Mouse (Mus musculus): ENCODE results near the gene Chd6. TPM values are rescaled to one million over a fixed set of nuclear protein-coding genes. Genes with fewer than 3 reads are reported as not detected.

Chd6 gene
- 37.7 and 42.1 TPM in 2 replicates for polyA plus RNA-seq (2016; fragmentation: Nextera tagmentation; extraction: Ambion mirVana)

GRCm38 (mm10) chr2:161108933-161109371 is at the start of gene Chd6:
Gene Chd6 (minus strand): TSS chr2:161109075.
- H3K4me3 ChIP-seq = peak within 1 kb of the TSS; percentile 98
- H3K27me3 ChIP-seq (replicated peaks) = no peaks in the 10 kb centered on the region
- H3K9ac ChIP-seq = peak within 1 kb of the TSS; percentile 97
- ATAC-seq (ENCODE audit: low FRiP score, low read depth) = peak; percentile 99
- H3K4me1 ChIP-seq = peaks cover 19% of the 10 kb centered on the region
- H3K4me2 ChIP-seq (replicated peaks) = peak within 1 kb of the TSS; percentile 73
- H3K9me3 ChIP-seq = no peaks in the 10 kb centered on the region
- 1% methylated on average over 27 of the region's 27 CpGs for WGBS
- H3K27ac ChIP-seq = peak within 1 kb of the TSS; percentile 96
- H3K36me3 ChIP-seq = no peaks in the 10 kb centered on the region

- Histone ChIP-seq H3K36me3 (no peaks in the 10 kb centered on the region), H3K9ac (no peak overlapping the region), H3K4me1 (peaks cover 8% of the 10 kb centered on the region), H3K4me2 (replicated peaks) (no peak overlapping the region), H3K27ac (no peak overlapping the region), H3K9me3 (no peaks in the 10 kb centered on the region), H3K27me3 (replicated peaks) (no peaks in the 10 kb centered on the region), H3K4me3 (no peak overlapping the region)
- 0 out of 2 replicates have a peak, but pooled peaks have one; percentile 33 for ATAC-seq (ENCODE audit: low FRiP score, low read depth)
- WGBS = 53% methylated on average over 7 of the region's 7 CpGs
Observed at GRCm38 (mm10) chr2:161150004-161150842, 41.3 kb upstream of the Chd6 start.

- no peak overlapping the region for H3K4me3 ChIP-seq
- H3K27me3 ChIP-seq (replicated peaks) = no peaks in the 10 kb centered on the region
- no peaks in the 10 kb centered on the region for H3K9me3 ChIP-seq
- no peak overlapping the region for H3K9ac ChIP-seq
- ATAC-seq (ENCODE audit: low FRiP score, low read depth) = 0 out of 2 replicates have a peak, but pooled peaks have one; percentile 13
- no peaks in the 10 kb centered on the region for H3K36me3 ChIP-seq
- H3K4me1 ChIP-seq = peaks cover 8% of the 10 kb centered on the region
- no peak overlapping the region for H3K4me2 ChIP-seq (replicated peaks)
- WGBS = 47% methylated on average over 3 of the region's 3 CpGs
- H3K27ac ChIP-seq = no peak overlapping the region
Observed at GRCm38 (mm10) chr2:161148428-161149020, 39.6 kb upstream of the Chd6 start.

GRCm38 (mm10) chr2:161147656-161148427 is 39.0 kb upstream of the Chd6 start:
- Histone ChIP-seq H3K9ac (no peak overlapping the region), H3K4me3 (no peak overlapping the region), H3K27ac (0 out of 2 replicates have a peak overlapping the region, but pooled peaks have one; percentile 7), H3K36me3 (no peaks in the 10 kb centered on the region), H3K4me1 (peaks cover 8% of the 10 kb centered on the region), H3K4me2 (replicated peaks) (no peak overlapping the region), H3K9me3 (no peaks in the 10 kb centered on the region), H3K27me3 (replicated peaks) (no peaks in the 10 kb centered on the region)
- ATAC-seq (ENCODE audit: low FRiP score, low read depth) = peak; percentile 81; the same call in 1 of the 2 replicates
- 49% methylated on average over 4 of the region's 4 CpGs for WGBS

- no peak overlapping the region for H3K4me2 ChIP-seq (replicated peaks)
- ATAC-seq (ENCODE audit: low FRiP score, low read depth) = no peak
- H3K4me3 ChIP-seq = no peak overlapping the region
- no peak overlapping the region for H3K9ac ChIP-seq
- 91% methylated on average over 4 of the region's 4 CpGs for WGBS
- no peaks in the 10 kb centered on the region for H3K9me3 ChIP-seq
- no peak overlapping the region for H3K27ac ChIP-seq
- no peaks in the 10 kb centered on the region for H3K36me3 ChIP-seq
- H3K4me1 ChIP-seq = peaks cover 8% of the 10 kb centered on the region
- no peaks in the 10 kb centered on the region for H3K27me3 ChIP-seq (replicated peaks)
Observed at GRCm38 (mm10) chr2:161144799-161145198, 35.9 kb upstream of the Chd6 start.

GRCm38 (mm10) chr2:161138672-161139536 is 30.0 kb upstream of the Chd6 start:
- no peaks in the 10 kb centered on the region for H3K4me1 ChIP-seq
- no peak overlapping the region for H3K27ac ChIP-seq
- H3K36me3 ChIP-seq = no peaks in the 10 kb centered on the region
- H3K9me3 ChIP-seq = no peaks in the 10 kb centered on the region
- no peak overlapping the region for H3K4me3 ChIP-seq
- 69% methylated on average over 11 of the region's 11 CpGs for WGBS
- no peak for ATAC-seq (ENCODE audit: low FRiP score, low read depth)
- no peak overlapping the region for H3K4me2 ChIP-seq (replicated peaks)
- H3K27me3 ChIP-seq (replicated peaks) = no peaks in the 10 kb centered on the region
- H3K9ac ChIP-seq = no peak overlapping the region

- 90% methylated on average over 3 of the region's 3 CpGs for WGBS
- no peaks in the 10 kb centered on the region for H3K4me1 ChIP-seq
- no peak overlapping the region for H3K9ac ChIP-seq
- H3K27me3 ChIP-seq (replicated peaks) = no peaks in the 10 kb centered on the region
- no peak overlapping the region for H3K4me3 ChIP-seq
- no peaks in the 10 kb centered on the region for H3K9me3 ChIP-seq
- H3K36me3 ChIP-seq = no peaks in the 10 kb centered on the region
- H3K27ac ChIP-seq = no peak overlapping the region
- ATAC-seq (ENCODE audit: low FRiP score, low read depth) = no peak
- H3K4me2 ChIP-seq (replicated peaks) = no peak overlapping the region
Observed at GRCm38 (mm10) chr2:161136999-161137398, 28.1 kb upstream of the Chd6 start.

GRCm38 (mm10) chr2:161128367-161129111 is 19.7 kb upstream of the Chd6 start:
- no peaks in the 10 kb centered on the region for H3K27me3 ChIP-seq (replicated peaks)
- H3K4me1 ChIP-seq = no peaks in the 10 kb centered on the region
- ATAC-seq (ENCODE audit: low FRiP score, low read depth) = no peak
- 70% methylated on average over 10 of the region's 10 CpGs for WGBS
- no peaks in the 10 kb centered on the region for H3K9me3 ChIP-seq
- H3K36me3 ChIP-seq = no peaks in the 10 kb centered on the region
- H3K4me2 ChIP-seq (replicated peaks) = no peak overlapping the region
- H3K9ac ChIP-seq = no peak overlapping the region
- H3K4me3 ChIP-seq = no peak overlapping the region
- H3K27ac ChIP-seq = no peak overlapping the region

- Histone ChIP-seq H3K4me3 (no peak overlapping the region), H3K36me3 (no peaks in the 10 kb centered on the region), H3K27me3 (replicated peaks) (no peaks in the 10 kb centered on the region), H3K27ac (no peak overlapping the region), H3K4me2 (replicated peaks) (no peak overlapping the region), H3K9me3 (no peaks in the 10 kb centered on the region), H3K9ac (no peak overlapping the region), H3K4me1 (peaks cover 15% of the 10 kb centered on the region)
- 90% methylated on average over 5 of the region's 5 CpGs for WGBS
- ATAC-seq (ENCODE audit: low FRiP score, low read depth) = no peak
Observed at GRCm38 (mm10) chr2:161112011-161112410, 3.1 kb upstream of the Chd6 start.

GRCm38 (mm10) chr2:161109398-161109821 is 535 bp upstream of the Chd6 start:
- Histone ChIP-seq H3K4me3 (peak overlapping the region; percentile 98), H3K9me3 (no peaks in the 10 kb centered on the region), H3K9ac (peak overlapping the region; percentile 61), H3K4me1 (peaks cover 19% of the 10 kb centered on the region), H3K27me3 (replicated peaks) (no peaks in the 10 kb centered on the region), H3K27ac (peak overlapping the region; percentile 50; the same call in 1 of the 2 replicates), H3K36me3 (no peaks in the 10 kb centered on the region), H3K4me2 (replicated peaks) (peak overlapping the region; percentile 73)
- WGBS = under 1% methylated on average over 26 of the region's 26 CpGs
- peak; percentile 55; the same call in 1 of the 2 replicates for ATAC-seq (ENCODE audit: low FRiP score, low read depth)
